ENCODE assay signal across 21 mouse cellular contexts in genomic region chr1:106257176-106257575, GRCm38 (mm10).
"Had no signal": no experiment of that assay in that cellular context is flagged by ENCODE, and none has a peak within 500 bp of the region (broad histone marks: within the 10 kb centered on the region; RNA-seq: fewer than 3 reads in every experiment).

No protein-coding gene starts in this region.

- H3K9ac ChIP-seq: limb, embryonic 12.5 days; limb, embryonic 15.5 days; liver, embryonic 13.5 days; lung, embryonic 15.5 days; midbrain, embryonic 13.5 days; neural tube, embryonic 13.5 days had no signal

- H3K4me2 ChIP-seq: limb, embryonic 12.5 days; limb, embryonic 15.5 days; liver, embryonic 13.5 days; lung, embryonic 15.5 days; midbrain, embryonic 13.5 days; neural tube, embryonic 13.5 days had no signal

- H3K4me3 ChIP-seq: limb, embryonic 12.5 days; limb, embryonic 15.5 days; liver, embryonic 13.5 days; lung, embryonic 15.5 days; megakaryocyte, embryonic 14.5 days; midbrain, embryonic 10.5 days; midbrain, embryonic 13.5 days; myocyte; neural tube, embryonic 13.5 days had no signal

- H3K9me3 ChIP-seq: limb, embryonic 12.5 days; limb, embryonic 15.5 days; liver, embryonic 13.5 days; lung, embryonic 15.5 days had no signal

- ATAC-seq: hindbrain, postnatal 0 days; inflammation-experienced regulatory T-cells, adult 6 months; intestine, embryonic 16.5 days; midbrain, embryonic 13.5 days; midbrain, embryonic 16.5 days had no signal

- H3K4me1 ChIP-seq: limb, embryonic 12.5 days; liver, embryonic 13.5 days; midbrain, embryonic 10.5 days; neural tube, embryonic 13.5 days had no signal

- DNase-seq: kidney, postnatal 10 days; kidney, postnatal 4 days; left cerebral cortex, postnatal 4 days; liver, embryonic 13.5 days; retina, postnatal 1 day; right cerebral cortex, postnatal 25 days; spleen, adult 18-20 months; thymus, adult 18-20 months; thymus, postnatal 36 days had no signal

- H3K27ac ChIP-seq: hindbrain, postnatal 0 days; limb, embryonic 12.5 days; limb, embryonic 15.5 days; liver, embryonic 13.5 days; lung, embryonic 15.5 days; midbrain, embryonic 10.5 days; midbrain, embryonic 13.5 days; neural tube, embryonic 13.5 days had no signal

- H3K36me3 ChIP-seq: limb, embryonic 12.5 days; limb, embryonic 15.5 days; liver, embryonic 13.5 days; lung, embryonic 15.5 days; midbrain, embryonic 10.5 days; midbrain, embryonic 13.5 days; neural tube, embryonic 13.5 days had no signal

- H3K27me3 ChIP-seq: limb, embryonic 12.5 days; limb, embryonic 15.5 days; liver, embryonic 13.5 days; lung, embryonic 15.5 days; megakaryocyte, embryonic 14.5 days; midbrain, embryonic 13.5 days; neural tube, embryonic 13.5 days had no signal
